Mouse (Mus musculus) adrenal gland, postnatal 10 days (tissue): ENCODE measurements at regions not wholly inside any gene's neighbourhood (a gene's known extent, or its start where the extent isn't known, plus 50 kb on each side); places are given as distances from the start of the nearest gene placed in this dataset.

ENCODE experiments used
- DNase-seq: peaks from one replicate; pipeline ENCODE4 v3.0.0; 2021; ENCODE audit warnings: mixed read lengths

DNA sequence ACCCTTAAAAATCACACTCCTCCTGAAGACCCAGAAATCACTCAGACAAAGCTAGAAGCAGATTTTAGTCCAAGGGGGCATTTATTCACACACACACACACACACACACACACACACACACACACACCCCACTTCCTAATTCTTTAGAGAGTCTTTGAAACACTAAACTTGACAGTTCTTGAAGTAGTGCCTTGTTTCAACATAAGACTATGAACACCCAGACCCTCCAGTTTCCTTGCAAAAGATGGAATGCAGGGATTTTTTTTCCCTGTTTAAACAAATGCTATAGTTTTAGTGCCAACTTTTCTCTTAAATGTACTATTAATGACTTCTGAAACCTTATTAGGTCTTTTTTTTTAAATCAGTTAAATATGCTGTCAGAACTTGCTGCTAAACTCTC is 279.2 kb upstream of the Fat1 start:
- DNase-seq = no peak

DNA sequence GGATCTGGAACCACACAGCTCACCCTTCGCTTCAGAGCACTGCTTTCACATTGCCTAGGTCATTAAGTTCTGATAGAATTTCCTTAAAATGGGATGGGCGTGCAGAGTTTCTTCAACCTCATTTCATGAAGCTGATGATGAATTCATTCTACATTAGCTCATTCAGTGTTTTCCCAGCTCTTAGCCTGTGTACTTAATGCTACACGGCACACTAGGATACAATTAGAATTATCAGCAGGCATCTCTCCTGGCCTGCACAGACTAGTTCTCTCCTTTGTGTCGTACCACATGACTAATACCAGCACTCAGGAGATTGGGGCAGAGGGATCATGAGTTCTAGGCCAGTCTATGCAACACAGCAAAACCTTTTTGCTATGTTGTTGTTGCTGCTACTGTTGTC is 278.8 kb upstream of the Fat1 start:
- no peak for DNase-seq

DNA sequence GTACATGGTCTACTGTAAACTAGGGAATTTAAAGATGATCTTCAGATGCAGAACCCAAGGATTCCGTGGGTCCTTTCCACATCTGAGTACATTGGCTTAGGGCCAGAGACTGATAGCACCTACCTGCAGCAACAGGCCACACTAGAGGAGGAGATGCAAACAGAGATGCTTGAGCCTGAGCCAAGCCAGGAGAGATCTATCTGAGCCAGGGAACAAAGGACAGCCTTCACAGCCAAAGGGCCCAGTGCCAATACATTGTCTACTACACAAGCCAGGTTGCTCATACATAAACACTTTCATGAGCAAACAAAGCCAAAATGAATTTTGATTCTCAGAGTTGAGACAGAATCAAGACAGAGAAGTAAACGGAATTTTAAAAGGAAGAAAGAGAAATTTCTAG is 273.6 kb upstream of the Fat1 start:
- peak; percentile 2 for DNase-seq

DNA sequence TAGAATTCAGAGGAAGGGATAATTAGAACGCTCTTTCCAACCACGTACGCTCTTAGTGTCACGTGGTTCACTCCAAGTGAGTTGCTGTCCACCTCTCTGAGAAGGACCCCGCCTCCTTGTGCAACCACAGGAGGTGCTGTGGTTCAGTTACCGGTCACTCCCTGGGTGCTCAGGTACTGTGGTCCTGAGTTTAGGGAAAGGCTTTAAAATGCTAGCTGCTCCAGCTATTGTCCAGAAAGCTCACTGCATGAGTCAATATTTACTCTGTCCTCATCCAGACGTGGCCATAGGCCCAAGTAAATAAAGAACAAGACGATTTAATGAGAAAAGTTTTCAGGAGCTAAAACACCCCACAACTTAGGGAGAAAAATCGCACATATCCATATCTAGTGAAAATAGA is 248.1 kb upstream of the Fat1 start:
- no peak for DNase-seq

DNA sequence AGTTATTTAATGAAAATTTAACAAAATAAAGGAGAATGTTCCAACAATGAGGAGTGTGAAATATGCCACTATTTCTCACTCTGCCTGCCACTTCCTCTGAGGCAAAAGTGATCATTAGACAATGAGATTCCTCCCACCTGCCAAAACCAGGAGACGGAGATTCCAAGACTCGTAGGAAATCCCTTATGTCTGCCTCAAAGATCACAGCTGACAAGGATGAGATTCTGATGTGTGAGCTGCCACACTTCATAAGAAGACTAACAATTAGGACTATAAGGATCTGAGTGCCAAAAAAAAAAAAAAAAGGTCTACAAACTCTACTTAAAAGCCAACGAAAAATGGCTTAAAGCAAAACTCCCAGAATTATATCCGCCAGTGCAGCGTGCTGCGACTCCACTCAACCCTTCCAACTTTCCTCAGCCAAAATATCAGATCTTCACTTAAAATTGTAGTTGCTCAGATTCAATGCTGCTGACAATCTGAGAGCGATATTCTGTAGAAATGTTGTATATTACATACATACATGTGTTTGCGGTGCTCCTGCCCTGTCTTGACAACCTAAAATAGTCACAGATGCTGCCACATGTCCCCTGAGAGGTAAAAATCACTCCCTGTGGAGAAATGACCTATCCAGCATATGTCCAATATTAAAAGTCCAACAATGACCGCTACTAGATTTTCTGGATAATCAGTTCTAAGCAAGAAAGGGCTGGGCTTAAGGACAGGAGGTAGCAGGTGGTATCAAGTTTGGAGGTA is 245.2 kb upstream of the Fat1 start:
- no peak for DNase-seq

DNA sequence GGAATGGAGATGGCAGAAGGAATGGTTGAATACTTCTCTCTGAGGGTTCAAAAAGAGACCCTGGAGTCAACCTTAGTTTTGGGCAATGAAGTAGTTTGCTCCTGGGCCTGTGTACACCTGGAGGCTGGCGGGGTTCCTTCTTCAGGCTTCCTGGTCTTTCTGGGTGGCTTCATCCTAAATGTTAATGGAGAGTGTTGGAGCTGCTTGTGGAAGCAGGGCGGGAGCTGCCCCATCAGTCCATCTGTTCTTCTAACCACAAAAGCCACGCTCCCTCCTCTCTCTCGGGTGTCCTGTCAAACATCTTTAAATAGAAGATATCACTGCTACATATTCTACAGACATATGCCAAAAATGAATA is 244.7 kb upstream of the Fat1 start:
- no peak for DNase-seq

DNA sequence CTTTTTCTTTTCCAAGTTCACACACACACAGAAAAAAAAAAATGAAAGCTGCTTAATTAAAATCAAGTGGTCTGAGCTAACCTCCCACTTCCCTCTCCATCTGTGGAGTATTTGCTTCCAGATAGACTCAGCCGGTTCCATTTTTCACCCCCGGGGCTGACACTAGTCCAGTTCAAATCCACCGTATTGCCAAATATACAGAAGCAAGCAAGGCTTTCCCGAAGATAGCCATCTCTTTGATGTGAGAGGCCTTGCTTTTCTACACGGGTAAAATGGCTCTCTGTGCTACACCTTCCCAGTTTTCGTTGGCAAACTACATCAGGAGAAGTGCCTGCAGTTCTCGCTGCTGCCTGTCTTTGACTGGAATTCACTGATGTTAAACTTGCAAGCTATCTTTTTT is 244.1 kb upstream of the Fat1 start:
- no peak for DNase-seq

DNA sequence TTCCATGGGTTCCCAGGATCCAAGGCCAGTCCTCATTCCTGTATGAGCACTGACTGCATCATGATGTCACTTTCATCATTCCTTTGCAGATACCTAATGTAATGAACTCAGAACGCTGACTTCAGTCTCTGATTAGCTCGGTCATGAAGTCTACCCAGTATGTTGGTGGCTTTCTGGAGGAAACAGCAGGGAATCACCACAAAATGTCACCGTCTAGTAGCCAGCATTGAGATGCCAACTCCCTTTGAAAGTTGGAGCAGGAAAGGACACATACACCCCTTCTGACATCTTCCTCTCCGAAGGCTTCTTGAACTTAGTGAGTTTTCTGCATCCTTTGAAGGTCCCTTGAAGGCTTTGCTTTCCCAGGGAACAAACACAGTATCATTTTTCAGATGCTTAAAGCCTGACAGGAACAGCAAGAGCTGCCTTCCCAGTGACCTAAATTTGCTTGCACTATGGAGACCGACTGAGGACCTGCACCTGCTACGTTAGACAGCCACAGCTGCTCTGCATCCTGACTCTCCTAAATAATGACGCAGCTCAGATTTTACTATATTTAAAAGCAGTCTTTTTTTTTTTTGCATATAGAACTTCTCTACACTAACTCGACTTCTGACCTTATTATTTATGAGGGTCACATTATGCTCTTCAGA is 243.1 kb upstream of the Fat1 start:
- DNase-seq = no peak

DNA sequence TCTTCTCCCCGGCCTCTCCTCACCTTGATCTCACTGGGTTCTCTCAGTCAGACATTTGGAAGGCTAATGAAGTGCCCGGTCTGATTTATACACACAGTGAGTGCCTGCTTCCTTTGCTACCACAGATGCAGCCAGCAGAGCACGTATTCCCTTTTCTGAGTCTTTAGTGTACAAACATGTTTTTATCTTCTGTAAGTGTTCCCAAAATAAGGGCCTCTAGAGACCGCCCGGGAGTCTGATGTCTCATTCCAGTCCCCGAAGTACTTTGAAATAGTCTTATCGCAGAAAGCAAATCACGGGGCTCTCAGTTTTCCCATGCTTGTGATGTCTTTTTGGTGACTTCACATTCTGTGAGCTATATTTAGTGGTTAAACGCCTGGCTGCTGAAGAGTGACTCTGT is 240.4 kb upstream of the Fat1 start:
- no peak for DNase-seq

DNA sequence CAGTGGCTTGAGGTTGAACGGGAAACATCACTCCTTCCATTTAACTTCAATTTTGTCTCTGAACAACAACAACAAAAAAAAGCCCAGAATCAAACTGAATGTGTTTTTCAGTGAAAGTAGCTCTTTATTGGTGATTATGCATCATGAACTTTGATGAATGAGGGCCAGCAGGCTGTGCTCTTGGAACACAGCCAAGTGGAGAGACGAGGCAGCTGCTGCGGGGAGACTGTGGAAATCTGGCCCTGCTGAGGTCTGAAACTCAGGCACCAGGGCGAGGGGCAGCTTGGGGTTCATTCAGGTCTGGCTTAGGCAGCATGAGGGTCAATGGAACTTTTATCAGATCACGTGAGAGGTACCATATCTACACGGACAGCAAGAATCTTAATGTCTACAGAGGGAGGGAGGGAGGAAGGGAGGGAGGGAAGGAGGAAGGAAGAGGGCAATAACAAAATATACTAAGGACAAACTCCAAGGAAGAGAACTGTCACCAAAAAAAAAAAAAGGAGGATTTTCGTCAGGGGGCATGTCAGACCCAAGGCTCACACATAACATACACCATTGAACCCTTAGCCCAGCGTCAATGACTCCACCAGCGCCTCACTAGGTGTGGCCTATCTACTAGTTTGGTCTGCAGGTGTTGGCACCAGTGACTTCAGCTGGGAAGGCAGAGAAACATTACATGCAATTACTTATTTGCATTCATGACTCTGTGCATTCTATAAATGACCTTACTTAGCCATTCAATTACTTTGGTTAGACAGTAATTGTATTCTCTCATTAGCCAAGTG is 239.0 kb upstream of the Fat1 start:
- DNase-seq = peak; percentile 45

DNA sequence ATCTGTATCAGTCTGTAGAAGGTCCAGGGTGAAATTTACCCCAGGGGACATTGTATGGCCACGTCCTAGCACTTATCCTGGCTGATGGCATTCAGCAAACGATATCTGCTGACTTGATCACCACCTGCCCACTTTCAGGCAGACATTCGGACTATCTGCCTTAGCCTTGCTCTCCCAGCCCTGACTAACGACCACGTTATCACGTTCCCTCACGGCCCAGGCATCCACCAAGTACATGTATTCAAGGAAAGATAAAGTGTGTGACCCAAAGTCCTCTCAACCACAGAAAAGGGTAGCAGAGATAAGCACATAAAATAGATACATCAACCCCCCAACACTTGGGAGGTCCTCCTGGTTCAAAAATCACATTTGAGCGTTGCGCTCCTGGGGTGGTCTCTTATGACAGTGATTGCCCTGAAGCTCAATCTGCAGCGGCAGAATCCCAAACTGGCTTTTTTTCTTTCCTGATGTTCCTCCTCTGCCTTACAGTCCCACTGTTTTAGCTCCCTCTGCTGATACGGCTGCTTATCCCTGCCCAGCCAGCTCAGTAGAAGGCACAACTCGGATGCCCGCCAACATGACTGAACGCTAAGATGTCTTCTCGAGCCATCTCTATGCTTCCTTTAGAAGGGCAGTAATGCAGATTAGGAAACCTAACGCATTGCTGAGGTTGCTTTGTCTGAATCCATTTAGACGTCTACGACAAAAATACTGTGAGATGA is 235.7 kb upstream of the Fat1 start:
- DNase-seq = no peak

DNA sequence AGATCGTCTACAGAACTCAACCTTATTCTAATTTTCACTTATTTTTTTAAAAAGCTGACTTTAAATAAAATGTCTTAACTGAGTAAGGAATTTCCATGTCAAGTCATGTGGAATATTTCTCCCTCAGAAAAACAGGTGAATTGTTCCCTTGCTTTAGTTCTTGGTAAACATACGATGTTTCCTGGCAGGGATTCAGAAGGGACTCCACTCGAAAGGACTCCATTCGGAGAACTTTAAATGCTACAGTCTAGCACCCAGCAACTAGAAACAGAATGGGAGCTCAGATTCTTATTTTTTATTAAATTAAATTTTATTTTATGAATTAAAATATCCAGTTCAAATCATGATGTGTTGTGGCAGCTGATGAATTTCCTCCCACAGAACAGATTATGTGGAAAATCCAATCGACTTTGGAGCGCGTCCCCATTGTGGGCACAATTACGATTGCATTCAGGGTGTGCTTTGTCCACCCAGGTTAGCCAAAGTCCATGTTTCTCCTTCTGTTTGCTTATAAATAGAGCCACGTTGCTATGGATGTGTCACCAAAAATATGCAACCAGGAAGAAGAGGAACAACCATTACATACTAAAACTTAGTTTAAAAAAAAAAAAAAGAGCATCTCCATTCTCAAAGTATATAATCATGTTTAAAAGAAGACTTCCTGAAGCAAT is 230.5 kb upstream of the Fat1 start:
- no peak for DNase-seq

DNA sequence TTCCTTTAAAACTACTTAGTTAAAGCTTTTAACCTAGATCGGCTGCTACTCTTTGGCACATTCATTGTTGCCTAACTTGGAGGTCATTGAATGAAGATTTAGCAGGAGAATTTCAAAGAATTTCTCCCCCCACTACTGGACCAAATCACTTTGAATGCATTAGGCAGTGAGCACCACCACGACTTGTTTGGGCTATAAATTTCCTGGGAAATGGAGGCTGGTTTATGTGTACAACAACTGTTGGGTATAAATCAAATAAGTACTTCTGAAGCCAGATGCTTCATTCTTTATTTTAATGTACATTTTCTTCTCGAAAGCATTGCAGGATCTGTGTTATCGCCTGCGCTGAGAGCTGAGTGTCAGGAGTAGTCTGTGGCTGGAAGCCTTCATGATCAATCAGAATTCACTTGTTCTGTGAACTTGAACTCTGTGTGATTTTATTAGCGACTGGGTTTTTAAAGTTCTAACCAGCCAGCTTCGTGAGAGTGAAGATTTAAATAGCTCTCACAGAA is 226.5 kb upstream of the Fat1 start:
- DNase-seq = no peak

DNA sequence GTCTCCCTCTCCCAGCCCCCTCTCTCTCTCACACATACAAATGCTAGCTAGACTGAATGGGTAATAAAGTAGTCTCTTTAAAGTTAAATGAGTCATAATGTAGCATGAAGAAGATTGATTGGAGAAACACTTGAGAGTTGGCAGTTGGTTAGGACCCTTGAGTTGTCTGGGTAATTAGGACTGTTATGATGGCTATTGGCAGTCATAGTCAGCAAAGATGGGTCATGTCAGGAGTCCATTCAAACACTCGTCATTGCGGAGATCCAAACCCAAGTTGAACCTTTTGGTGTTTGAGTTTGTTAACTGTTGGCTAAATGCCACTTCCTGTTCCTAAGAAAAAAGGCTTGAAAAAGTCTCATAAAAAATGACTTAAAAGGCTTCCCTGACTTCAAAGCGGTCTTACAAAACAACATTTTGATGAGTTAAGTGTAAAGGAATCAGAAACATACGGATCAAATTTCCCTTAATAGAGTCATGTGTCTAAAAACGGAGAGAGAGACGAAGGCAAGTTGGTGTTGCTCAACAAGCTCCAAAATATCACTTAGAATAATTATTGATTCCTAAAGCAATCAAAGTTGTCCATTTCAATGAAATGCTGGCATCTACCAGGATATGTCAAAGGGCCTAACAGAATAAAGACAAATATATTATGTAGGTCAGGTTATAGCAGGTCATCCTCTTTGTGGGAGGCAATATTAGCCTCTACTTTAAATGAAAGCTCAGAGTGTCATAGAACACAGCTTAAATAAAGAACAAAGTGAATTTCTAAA is 225.9 kb upstream of the Fat1 start:
- DNase-seq = no peak

DNA sequence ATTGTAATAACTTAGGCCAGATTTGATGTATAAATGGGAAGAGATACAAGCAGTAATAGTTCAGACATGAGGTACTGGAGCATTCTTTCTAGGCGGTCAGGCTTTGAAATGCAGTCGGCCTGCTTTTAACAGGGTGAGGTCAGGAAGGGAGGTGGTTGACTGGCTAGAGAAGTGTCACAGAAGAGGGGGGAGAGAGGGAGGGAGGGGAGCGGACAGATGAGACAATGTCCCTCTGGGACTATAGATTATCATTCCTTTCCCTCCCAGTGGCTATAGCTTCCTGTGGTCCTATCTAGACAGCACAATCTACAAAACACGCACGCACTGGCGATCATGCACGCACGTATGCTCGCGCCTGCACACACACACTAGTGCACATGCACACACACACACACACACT is 200.7 kb upstream of the Fat1 start:
- no peak for DNase-seq

DNA sequence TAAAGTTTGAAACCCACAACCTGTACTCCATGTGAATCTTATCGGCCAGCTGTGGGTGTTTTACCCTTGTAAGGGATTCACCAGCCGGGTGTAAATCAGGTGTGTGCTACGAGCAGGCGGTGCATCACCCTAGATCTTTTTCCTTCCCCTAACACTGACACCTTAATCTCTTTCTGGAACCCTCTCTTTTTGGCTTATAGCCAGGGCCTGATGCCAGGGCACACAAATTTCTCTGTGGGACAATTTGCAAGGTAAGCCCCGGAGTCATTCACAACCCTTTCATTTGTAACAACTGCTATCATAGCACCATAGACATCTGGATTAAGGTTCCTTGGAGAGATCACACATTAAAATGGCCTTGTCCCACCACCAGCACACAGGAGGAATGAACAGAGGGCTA is 199.4 kb upstream of the Fat1 start:
- DNase-seq = no peak

DNA sequence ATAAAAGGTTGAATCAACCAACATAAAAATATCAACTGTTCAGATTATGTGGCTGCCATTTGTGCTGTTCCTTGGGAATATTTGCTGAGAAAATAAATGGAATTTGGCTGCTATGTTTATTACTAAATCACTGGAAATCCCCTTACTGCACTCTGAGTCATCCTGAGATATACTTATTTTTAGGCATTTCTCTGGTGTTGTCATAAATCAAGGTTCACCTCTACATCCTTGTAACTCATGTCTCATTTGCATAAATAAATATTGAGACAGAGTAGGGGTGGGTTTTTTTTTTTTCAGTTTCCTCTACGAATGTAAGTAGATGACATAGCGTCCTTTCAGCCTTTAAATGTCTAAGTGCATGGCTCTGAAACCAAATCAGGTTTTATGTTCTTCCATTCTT is 191.9 kb upstream of the Fat1 start:
- no peak for DNase-seq

DNA sequence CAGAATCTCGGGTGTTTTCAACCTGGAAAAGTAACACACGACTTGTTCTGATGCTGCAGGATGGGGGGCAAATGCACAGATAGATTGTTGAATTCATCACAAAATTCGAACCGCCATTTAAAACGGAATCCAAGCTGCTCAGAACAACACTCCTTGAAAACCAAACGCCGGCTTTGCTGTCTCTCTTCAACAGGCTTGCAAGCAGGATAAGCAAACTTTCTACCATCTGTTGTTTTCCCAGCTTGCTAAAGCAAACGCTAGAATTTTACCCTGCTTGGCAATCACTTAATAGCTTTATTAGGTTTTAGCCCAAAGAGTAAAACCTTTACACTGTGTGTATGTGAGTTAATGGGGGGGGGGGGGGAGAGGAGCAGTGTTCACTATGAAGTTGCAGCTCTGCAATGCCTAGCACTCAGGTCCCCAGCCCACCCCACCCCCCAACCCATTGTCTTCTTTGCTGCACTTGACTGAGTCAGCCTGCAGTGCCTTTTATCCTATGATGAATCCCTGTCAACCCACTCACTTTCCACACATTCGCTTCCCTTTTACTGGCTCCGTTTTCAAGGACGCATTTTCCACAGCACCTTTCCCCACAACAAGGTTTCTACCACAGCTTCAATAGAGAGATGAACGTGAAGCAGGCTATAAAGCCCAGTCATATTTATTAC is 190.1 kb upstream of the Fat1 start:
- no peak for DNase-seq

DNA sequence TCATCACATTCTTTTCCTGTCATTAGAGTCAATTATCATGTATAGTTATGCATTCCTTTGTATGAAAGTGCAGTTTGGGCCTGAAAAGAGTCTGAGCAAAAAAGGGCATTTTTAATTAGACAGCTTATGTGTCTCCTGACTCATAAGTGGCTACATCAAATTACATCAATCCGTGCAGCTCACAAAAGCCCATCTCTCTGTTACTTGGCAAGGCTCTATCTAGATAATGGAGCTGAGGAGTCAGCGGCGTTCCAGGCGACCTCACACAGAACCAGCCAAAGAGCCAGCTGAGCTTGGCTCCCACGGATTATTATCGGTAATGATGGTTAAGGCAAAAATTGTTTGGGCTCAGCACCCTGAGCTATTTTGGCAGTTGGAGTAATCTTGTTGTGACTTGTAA is 176.5 kb upstream of the Fat1 start:
- no peak for DNase-seq

DNA sequence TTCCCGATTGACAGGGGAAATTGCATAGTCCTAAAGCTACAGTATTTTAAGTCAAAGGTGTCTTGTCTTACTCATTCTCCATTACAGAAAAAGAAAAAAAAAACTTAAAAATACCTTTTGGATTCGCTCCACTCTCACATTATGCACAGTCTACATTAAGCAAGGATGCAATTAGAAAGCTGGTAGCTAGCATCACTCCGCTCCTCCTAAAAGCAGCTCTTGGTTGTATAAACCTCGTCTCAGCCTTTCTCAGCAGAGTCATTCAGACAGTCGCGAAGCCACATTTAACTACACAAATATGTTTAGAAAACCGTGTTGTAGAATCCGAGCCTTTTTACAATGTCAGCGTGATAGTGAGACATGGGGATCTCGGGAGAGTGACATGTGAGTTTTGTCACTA is 172.5 kb upstream of the Fat1 start:
- DNase-seq = no peak

DNA sequence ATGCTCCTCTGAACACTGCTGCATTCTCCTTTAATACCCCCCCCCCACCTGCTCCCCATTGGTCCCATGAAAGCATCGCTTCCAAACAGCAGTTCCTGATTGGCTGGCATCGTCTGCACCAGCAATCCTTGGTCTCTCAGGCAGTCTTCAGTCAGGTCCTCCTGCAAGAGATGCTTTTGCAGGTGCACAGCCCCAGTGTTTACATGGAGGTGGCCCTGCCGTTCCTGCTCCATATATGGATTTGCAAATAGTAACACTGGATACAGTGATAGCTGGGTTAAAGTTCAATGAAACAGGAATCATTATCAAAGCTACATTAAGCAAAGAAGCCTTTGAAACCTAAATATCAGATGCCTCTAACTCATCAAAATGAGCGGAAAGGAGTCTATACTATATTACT is 170.1 kb upstream of the Fat1 start:
- DNase-seq = no peak
